Mouse (Mus musculus): ENCODE measurements at regions not wholly inside any gene's neighbourhood (a gene's known extent, or its start where the extent isn't known, plus 50 kb on each side); places are given as distances from the start of the nearest gene placed in this dataset.

DNA sequence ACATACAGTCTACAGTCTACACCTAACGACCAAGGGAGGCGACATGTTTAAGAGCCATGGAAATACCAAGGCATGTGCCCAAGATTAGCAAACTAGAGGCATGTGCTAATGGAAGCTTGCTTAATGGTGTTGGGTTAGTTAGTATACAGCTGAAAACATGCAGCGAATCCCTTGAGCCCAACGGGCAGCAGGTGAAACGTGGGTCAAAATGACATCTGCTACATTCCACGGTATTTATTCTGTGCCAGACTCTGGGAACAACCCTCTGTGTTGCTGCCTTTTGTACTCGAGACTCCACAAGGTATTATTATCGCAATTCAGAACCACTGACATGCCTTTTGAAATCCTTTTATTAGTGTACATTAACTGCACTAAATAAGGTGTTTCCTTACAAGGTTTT lies 188.1 kb upstream of the Rhobtb1 start:
- no peak for DNase-seq (ENCODE audit: low spot score)
- Histone ChIP-seq H3K9me3 (ENCODE audit: low read length) (no peaks in the 10 kb centered on the region), H3K36me3 (ENCODE audit: insufficient read depth, low read length) (no peaks in the 10 kb centered on the region), H3K4me1 (ENCODE audit: insufficient read depth, low read length) (no peaks in the 10 kb centered on the region), H3K27ac (ENCODE audit: low read depth, low read length) (no peak overlapping the region), H3K27me3 (ENCODE audit: insufficient read depth, low read length) (no peaks in the 10 kb centered on the region), H3K9ac (replicated peaks; ENCODE audit: low read length, poor library complexity, severe bottlenecking) (no peak overlapping the region), H3K4me2 (ENCODE audit: low read depth, low read length, poor library complexity, severe bottlenecking) (no peak overlapping the region), H3K4me3 (ENCODE audit: low read depth, low read length) (no peak overlapping the region)
- no peak for TF ChIP-seq CTCF (IDR thresholded peaks at IDR 0.05)
- no peak for ATAC-seq (ENCODE audit: low FRiP score)
- 77% methylated on average over 8 of the region's 8 CpGs for WGBS

DNA sequence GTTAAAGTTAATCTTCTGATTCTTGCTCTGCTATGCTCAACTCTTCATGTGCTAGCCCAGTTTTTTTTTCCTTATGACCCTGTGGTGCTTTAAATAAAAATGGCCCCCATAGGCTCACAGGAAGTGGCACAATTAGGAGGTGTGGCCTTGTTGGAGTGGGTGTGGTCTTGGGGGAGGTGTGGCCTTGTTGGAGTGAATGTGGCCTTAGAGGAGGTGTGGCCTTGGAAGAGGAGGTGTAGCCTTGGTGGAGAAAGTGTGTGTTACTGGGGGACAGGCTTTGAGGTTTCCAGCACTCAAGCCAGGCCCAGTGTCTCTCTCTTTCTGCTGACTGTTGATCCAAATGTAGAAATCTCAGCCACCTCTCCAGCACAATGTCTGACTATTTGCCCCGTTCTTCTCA lies 186.0 kb upstream of the Rhobtb1 start:
- Histone ChIP-seq H3K36me3 (ENCODE audit: insufficient read depth, low read length) (no peaks in the 10 kb centered on the region), H3K4me1 (ENCODE audit: insufficient read depth, low read length) (no peaks in the 10 kb centered on the region), H3K4me3 (ENCODE audit: low read depth, low read length) (no peak overlapping the region), H3K4me2 (ENCODE audit: low read depth, low read length, poor library complexity, severe bottlenecking) (no peak overlapping the region), H3K9ac (replicated peaks; ENCODE audit: low read length, poor library complexity, severe bottlenecking) (no peak overlapping the region), H3K9me3 (ENCODE audit: low read length) (no peaks in the 10 kb centered on the region), H3K27me3 (ENCODE audit: insufficient read depth, low read length) (no peaks in the 10 kb centered on the region), H3K27ac (ENCODE audit: low read depth, low read length) (no peak overlapping the region)
- no peak for ATAC-seq (ENCODE audit: low FRiP score)
- 100% methylated on average over 1 of the region's 1 CpGs for WGBS
- TF ChIP-seq CTCF (IDR thresholded peaks at IDR 0.05) = no peak
- no peak for DNase-seq (ENCODE audit: low spot score)

DNA sequence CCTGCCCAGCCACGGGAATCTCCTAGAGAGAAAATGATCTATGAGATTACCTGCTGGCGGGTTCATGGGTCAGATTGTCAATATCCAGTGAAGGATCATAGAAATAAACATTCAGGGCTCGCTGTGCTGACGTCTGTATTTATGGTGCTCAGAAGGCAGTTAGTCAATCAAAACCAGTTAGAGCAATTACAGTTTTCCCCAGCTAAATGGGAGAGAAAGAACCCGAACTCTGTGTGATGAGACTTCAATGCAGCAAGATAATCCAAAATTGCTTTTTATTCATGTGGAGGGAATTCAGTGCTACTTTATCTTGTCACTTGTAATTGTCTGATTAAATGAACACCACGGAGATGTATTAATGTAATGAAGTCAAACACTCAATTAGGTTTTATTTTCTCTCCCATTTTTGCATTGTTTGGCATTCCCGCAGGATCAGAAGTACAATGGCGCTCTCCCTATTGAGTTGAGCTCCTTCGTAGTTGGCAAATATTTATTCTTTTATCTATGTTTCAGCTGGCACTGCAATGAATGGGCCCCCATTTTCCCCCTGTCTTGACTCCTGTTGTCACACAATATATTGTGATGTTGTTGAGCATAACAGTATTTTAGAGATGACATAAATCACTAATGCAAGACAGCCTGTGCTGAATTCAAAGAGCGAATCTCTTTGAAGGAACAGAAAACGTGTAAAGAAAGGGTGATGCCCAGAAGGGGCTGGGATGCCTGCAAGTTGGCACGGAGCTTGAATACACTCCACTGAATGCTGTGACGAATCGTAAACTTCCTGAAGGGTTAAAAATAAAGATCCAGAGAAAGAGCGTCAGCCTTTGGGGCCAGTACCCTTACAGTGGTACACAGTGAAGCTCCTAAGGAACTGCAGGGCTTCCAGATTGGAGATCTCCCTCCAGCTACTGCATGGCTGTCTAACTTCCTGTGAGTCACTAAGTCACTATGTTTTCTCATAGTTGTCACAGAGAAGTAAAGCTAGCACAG lies 183.0 kb upstream of the Rhobtb1 start:
- H3K9ac ChIP-seq (replicated peaks; ENCODE audit: low read length, poor library complexity, severe bottlenecking) = no peak overlapping the region
- H3K27me3 ChIP-seq (ENCODE audit: insufficient read depth, low read length) = no peaks in the 10 kb centered on the region
- no peak overlapping the region for H3K4me3 ChIP-seq (ENCODE audit: low read depth, low read length)
- H3K27ac ChIP-seq (ENCODE audit: low read depth, low read length) = no peak overlapping the region
- H3K4me2 ChIP-seq (ENCODE audit: low read depth, low read length, poor library complexity, severe bottlenecking) = no peak overlapping the region
- H3K36me3 ChIP-seq (ENCODE audit: insufficient read depth, low read length) = no peaks in the 10 kb centered on the region
- DNase-seq (ENCODE audit: low spot score) (peak; percentile 28), ATAC-seq (ENCODE audit: low FRiP score) (no peak)
- H3K4me1 ChIP-seq (ENCODE audit: insufficient read depth, low read length) = no peaks in the 10 kb centered on the region
- no peaks in the 10 kb centered on the region for H3K9me3 ChIP-seq (ENCODE audit: low read length)
- WGBS = 40% methylated on average over 15 of the region's 15 CpGs
- TF ChIP-seq CTCF (IDR thresholded peaks at IDR 0.05) = no peak

DNA sequence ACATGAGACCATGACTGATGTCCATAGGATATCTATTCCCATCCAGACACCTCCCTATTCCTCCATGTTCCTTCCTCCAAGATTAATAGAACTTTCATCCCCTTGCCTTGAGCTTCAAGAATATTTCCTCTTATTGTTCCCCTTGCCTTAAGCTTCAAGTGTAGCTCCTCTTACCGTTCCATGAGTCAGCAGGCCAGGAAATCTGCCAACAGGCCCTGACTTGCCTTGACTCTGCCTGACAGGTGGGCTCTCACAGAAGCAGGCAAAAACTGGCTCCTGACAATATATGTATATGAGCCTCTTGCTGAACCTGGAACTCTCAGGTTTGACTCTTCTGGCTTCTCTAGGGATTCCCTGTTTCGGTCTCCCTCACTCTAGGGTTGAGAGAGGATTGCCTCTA lies 180.7 kb upstream of the Rhobtb1 start:
- Histone ChIP-seq H3K9me3 (ENCODE audit: low read length) (no peaks in the 10 kb centered on the region), H3K36me3 (ENCODE audit: insufficient read depth, low read length) (no peaks in the 10 kb centered on the region), H3K9ac (replicated peaks; ENCODE audit: low read length, poor library complexity, severe bottlenecking) (no peak overlapping the region), H3K27me3 (ENCODE audit: insufficient read depth, low read length) (no peaks in the 10 kb centered on the region), H3K4me3 (ENCODE audit: low read depth, low read length) (no peak overlapping the region), H3K27ac (ENCODE audit: low read depth, low read length) (no peak overlapping the region), H3K4me2 (ENCODE audit: low read depth, low read length, poor library complexity, severe bottlenecking) (no peak overlapping the region), H3K4me1 (ENCODE audit: insufficient read depth, low read length) (no peaks in the 10 kb centered on the region)
- ATAC-seq (ENCODE audit: low FRiP score) (no peak), DNase-seq (ENCODE audit: low spot score) (no peak)
- no peak for TF ChIP-seq CTCF (IDR thresholded peaks at IDR 0.05)
- 81% methylated on average over 2 of the region's 2 CpGs for WGBS

DNA sequence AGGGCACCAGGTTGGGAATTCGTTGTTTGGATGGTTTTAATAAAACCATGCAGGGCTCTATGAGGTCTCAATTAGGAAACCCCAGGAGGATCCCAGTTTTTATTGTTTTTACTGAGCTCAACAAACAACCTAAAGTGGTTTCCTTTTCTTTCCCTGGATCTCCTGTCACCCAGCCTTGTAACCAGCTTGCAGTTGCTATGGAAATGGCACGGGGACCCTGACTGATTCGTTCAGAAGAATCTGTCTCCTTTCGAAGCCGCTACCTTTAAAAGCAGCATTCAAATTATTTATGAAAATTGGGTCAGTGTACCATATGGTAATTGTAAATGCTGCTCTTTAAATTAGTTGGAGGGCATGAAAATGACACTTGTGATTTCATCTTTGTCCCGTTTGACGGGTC lies 176.5 kb upstream of the Rhobtb1 start:
- H3K27me3 ChIP-seq (ENCODE audit: insufficient read depth, low read length) = no peaks in the 10 kb centered on the region
- H3K36me3 ChIP-seq (ENCODE audit: insufficient read depth, low read length) = no peaks in the 10 kb centered on the region
- TF ChIP-seq CTCF (IDR thresholded peaks at IDR 0.05) = no peak
- H3K27ac ChIP-seq (ENCODE audit: low read depth, low read length) = no peak overlapping the region
- no peak overlapping the region for H3K4me2 ChIP-seq (ENCODE audit: low read depth, low read length, poor library complexity, severe bottlenecking)
- H3K9me3 ChIP-seq (ENCODE audit: low read length) = no peaks in the 10 kb centered on the region
- DNase-seq (ENCODE audit: low spot score) (peak; percentile 59), ATAC-seq (ENCODE audit: low FRiP score) (no peak)
- 45% methylated on average over 7 of the region's 7 CpGs for WGBS
- no peaks in the 10 kb centered on the region for H3K4me1 ChIP-seq (ENCODE audit: insufficient read depth, low read length)
- no peak overlapping the region for H3K4me3 ChIP-seq (ENCODE audit: low read depth, low read length)
- no peak overlapping the region for H3K9ac ChIP-seq (replicated peaks; ENCODE audit: low read length, poor library complexity, severe bottlenecking)

DNA sequence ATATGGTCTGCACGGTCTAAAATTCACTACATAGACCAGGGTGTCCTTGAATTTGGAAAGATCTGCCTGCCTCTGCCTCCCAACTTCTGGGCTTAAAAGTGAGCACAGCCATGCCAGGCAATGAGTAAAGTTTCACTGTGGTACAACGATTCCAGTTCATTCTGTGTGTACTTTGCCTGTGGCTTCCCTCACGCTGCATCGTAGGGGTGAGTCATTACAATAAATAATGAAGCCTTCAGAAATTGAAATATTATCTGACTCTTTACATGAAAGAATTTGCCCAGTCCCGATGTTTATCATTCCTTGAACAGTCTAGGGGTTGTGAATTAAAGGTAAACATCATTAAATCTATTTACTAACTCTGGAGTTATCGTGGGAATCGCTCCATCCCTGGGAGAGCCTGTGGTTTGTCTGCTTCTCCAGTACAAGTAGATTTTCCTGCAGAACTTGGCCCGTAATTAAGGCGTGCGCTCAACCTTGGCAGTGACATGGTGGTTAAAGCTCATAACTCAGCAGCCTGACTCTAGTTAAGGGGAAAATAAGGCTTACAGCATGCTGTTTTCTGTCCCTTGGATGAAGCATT lies 174.7 kb upstream of the Rhobtb1 start:
- TF ChIP-seq CTCF (IDR thresholded peaks at IDR 0.05) = no peak
- H3K4me2 ChIP-seq (ENCODE audit: low read depth, low read length, poor library complexity, severe bottlenecking) = no peak overlapping the region
- WGBS = 76% methylated on average over 10 of the region's 10 CpGs
- no peaks in the 10 kb centered on the region for H3K4me1 ChIP-seq (ENCODE audit: insufficient read depth, low read length)
- H3K9ac ChIP-seq (replicated peaks; ENCODE audit: low read length, poor library complexity, severe bottlenecking) = no peak overlapping the region
- no peak for DNase-seq (ENCODE audit: low spot score)
- no peak overlapping the region for H3K27ac ChIP-seq (ENCODE audit: low read depth, low read length)
- H3K36me3 ChIP-seq (ENCODE audit: insufficient read depth, low read length) = no peaks in the 10 kb centered on the region
- no peaks in the 10 kb centered on the region for H3K9me3 ChIP-seq (ENCODE audit: low read length)
- no peaks in the 10 kb centered on the region for H3K27me3 ChIP-seq (ENCODE audit: insufficient read depth, low read length)
- no peak overlapping the region for H3K4me3 ChIP-seq (ENCODE audit: low read depth, low read length)
- ATAC-seq (ENCODE audit: low FRiP score) = no peak
